Mouse (Mus musculus) liver, embryonic 14.5 days (tissue): Measurements from ENCODE around the gene 1500011B03Rik.

Experiments used
- CTCF ChIP-seq: IDR thresholded peaks from 2 replicates; pipeline ENCODE4 v1.5.1; 2016; ENCODE audit warnings: antibody characterized with exemption, low read depth, control low read depth
- EP300 ChIP-seq: IDR thresholded peaks from 2 replicates; pipeline ENCODE4 v1.6.1; 2016; ENCODE audit warnings: antibody characterized with exemption, low read depth

GRCm38 (mm10) chr5:114796299-114797012 lies 26.8 kb downstream of the 1500011B03Rik start:
- no peak for TF ChIP-seq CTCF
- no peak for TF ChIP-seq EP300
